Mouse (Mus musculus) CH12.LX (cell line): ENCODE data around the gene Slfn2. TPM values are rescaled to one million over a fixed set of nuclear protein-coding genes. Genes with fewer than 3 reads are reported as not detected.
A peak's percentile ranks its signal among the peaks of the same experiment; 100 is the strongest.

Experiments used
- DNase-seq: peaks from one replicate; pipeline ENCODE4 v3.0.0-alpha.2; 2013; ENCODE audit errors: extremely low read depth
- H3K27ac ChIP-seq: 2 replicates; pipeline ENCODE4 v1.5.1; 2012; ENCODE audit warnings: low read depth, mild to moderate bottlenecking, control low read depth, moderate library complexity; ENCODE audit not compliant: insufficient read depth
- H3K27me3 ChIP-seq: replicated peaks from 2 replicates; pipeline ENCODE3; 2012; ENCODE audit warnings: inconsistent platforms
- H3K36me3 ChIP-seq, 2 experiments: replicated peaks in 1 of 2; 2 replicates each; pipeline versions ENCODE3 to v1.6.1; 2012; ENCODE audit warnings: inconsistent platforms in 1 of 2, low read length in 1 of 2, mild to moderate bottlenecking in 1 of 2, mixed read lengths in 1 of 2, moderate library complexity in 1 of 2; ENCODE audit not compliant: control insufficient read depth in 1 of 2, insufficient read depth in 1 of 2
- H3K4me1 ChIP-seq, 2 experiments: 2 replicates each; pipeline ENCODE4 v1.6.1; 2012; ENCODE audit warnings: inconsistent platforms in 1 of 2, moderate library complexity in 1 of 2; ENCODE audit not compliant: insufficient read depth in 2 of 2, control insufficient read depth in 1 of 2
- H3K4me2 ChIP-seq: 2 replicates; pipeline ENCODE4 v1.6.1; 2012; ENCODE audit warnings: low read depth, mild to moderate bottlenecking, control low read depth; ENCODE audit not compliant: poor library complexity, insufficient read depth, severe bottlenecking
- H3K4me3 ChIP-seq, 3 experiments: fragments of 150-350 bp in 1 of 3; sonication (generic) in 1 of 3; replicated peaks in 1 of 3; 2 replicates each; pipeline versions ENCODE3 to v1.5.1; 2011 to 2012; ENCODE audit warnings: low read depth in 2 of 3, low read length in 2 of 3, mild to moderate bottlenecking in 2 of 3, moderate library complexity in 2 of 3, control low read depth in 1 of 3, improper control_type of control experiment in 1 of 3, inconsistent platforms in 1 of 3, mixed read lengths in 1 of 3; ENCODE audit not compliant: poor library complexity in 1 of 3
- H3K79me2 ChIP-seq: replicated peaks from 2 replicates; pipeline ENCODE4 v1.6.1; 2012; ENCODE audit warnings: mild to moderate bottlenecking, moderate library complexity; ENCODE audit not compliant: control insufficient read depth, poor library complexity, insufficient read depth, severe bottlenecking; ENCODE audit errors: extremely low read depth
- H3K9ac ChIP-seq: 2 replicates; pipeline ENCODE4 v1.6.1; 2012; ENCODE audit warnings: low read depth, mild to moderate bottlenecking, control low read depth, moderate library complexity; ENCODE audit not compliant: insufficient read depth
- H3K9me3 ChIP-seq: replicated peaks from 2 replicates; pipeline ENCODE3; 2012; ENCODE audit warnings: low read length, inconsistent platforms, mixed read lengths
- BHLHE40 ChIP-seq: IDR thresholded peaks from 2 replicates; pipeline ENCODE4 v1.6.1; 2011; ENCODE audit warnings: mild to moderate bottlenecking, low read depth, low read length, improper control_type of control experiment
- CHD1 ChIP-seq: IDR thresholded peaks from 2 replicates; pipeline ENCODE4 v1.6.1; 2012; ENCODE audit warnings: low read depth, low read length, improper control_type of control experiment, inconsistent platforms
- CHD2 ChIP-seq: IDR thresholded peaks from 2 replicates; pipeline ENCODE4 v1.6.1; 2011; ENCODE audit warnings: low read length, improper control_type of control experiment
- CTCF ChIP-seq, 2 experiments: IDR thresholded peaks in 1 of 2; conservative IDR thresholded peaks in 1 of 2; 2 replicates each; pipeline ENCODE4 v1.5.1; 2011 to 2012; ENCODE audit warnings: low read depth in 2 of 2, low read length in 2 of 2, improper control_type of control experiment in 1 of 2, inconsistent platforms in 1 of 2, mild to moderate bottlenecking in 1 of 2, moderate library complexity in 1 of 2
- ELF1 ChIP-seq: IDR thresholded peaks from 2 replicates; pipeline ENCODE4 v1.6.1; 2014; ENCODE audit warnings: low read depth, mild to moderate bottlenecking, inconsistent platforms, low read length, improper control_type of control experiment
- EP300 ChIP-seq: IDR thresholded peaks from 2 replicates; pipeline ENCODE4 v1.6.1; 2011; ENCODE audit warnings: low read length, improper control_type of control experiment
- ETS1 ChIP-seq: conservative IDR thresholded peaks from 2 replicates; pipeline ENCODE4 v1.6.1; 2012; ENCODE audit warnings: low read depth, mild to moderate bottlenecking, inconsistent platforms, low read length, improper control_type of control experiment, moderate library complexity
- GABPA ChIP-seq: IDR thresholded peaks from 2 replicates; pipeline ENCODE4 v1.6.1; 2012; ENCODE audit warnings: low read depth, low read length, improper control_type of control experiment, inconsistent platforms; ENCODE audit not compliant: insufficient replicate concordance
- HCFC1 ChIP-seq: IDR thresholded peaks from 2 replicates; pipeline ENCODE4 v1.6.1; 2012; ENCODE audit warnings: low read depth, mild to moderate bottlenecking, inconsistent platforms, low read length, improper control_type of control experiment
- IRF4 ChIP-seq: IDR thresholded peaks from 2 replicates; pipeline ENCODE4 v1.6.1; 2014; ENCODE audit warnings: low read depth, mild to moderate bottlenecking, inconsistent platforms, low read length, improper control_type of control experiment
- JUND ChIP-seq: conservative IDR thresholded peaks from 2 replicates; pipeline ENCODE4 v1.6.1; 2011; ENCODE audit warnings: low read depth, low read length, improper control_type of control experiment
- KAT2A ChIP-seq: IDR thresholded peaks from 2 replicates; pipeline ENCODE4 v1.6.1; 2012; ENCODE audit warnings: low read length, improper control_type of control experiment, inconsistent platforms; ENCODE audit not compliant: insufficient replicate concordance
- MAFK ChIP-seq: IDR thresholded peaks from 2 replicates; pipeline ENCODE4 v1.6.1; 2011; ENCODE audit warnings: low read length, improper control_type of control experiment; ENCODE audit not compliant: insufficient replicate concordance
- MAX ChIP-seq: IDR thresholded peaks from 2 replicates; pipeline ENCODE4 v1.6.1; 2011; ENCODE audit warnings: low read length, improper control_type of control experiment
- MAZ ChIP-seq: IDR thresholded peaks from 2 replicates; pipeline ENCODE4 v1.6.1; 2012; ENCODE audit warnings: low read depth, mild to moderate bottlenecking, inconsistent platforms, low read length, improper control_type of control experiment, moderate library complexity
- MEF2A ChIP-seq: IDR thresholded peaks from 2 replicates; pipeline ENCODE4 v1.6.1; 2014; ENCODE audit warnings: low read depth, mild to moderate bottlenecking, inconsistent platforms, low read length, improper control_type of control experiment, borderline replicate concordance
- MXI1 ChIP-seq: IDR thresholded peaks from 2 replicates; pipeline ENCODE4 v1.6.1; 2011; ENCODE audit warnings: mild to moderate bottlenecking, low read depth, low read length, improper control_type of control experiment
- MYC ChIP-seq: IDR thresholded peaks from 2 replicates; pipeline ENCODE4 v1.6.1; 2011; ENCODE audit warnings: low read depth, mild to moderate bottlenecking, improper control_type of control experiment, low read length
- NRF1 ChIP-seq: IDR thresholded peaks from 2 replicates; pipeline ENCODE4 v1.6.1; 2014; ENCODE audit warnings: low read depth, mild to moderate bottlenecking, inconsistent platforms, low read length, improper control_type of control experiment, moderate library complexity
- PAX5 ChIP-seq: IDR thresholded peaks from 2 replicates; pipeline ENCODE4 v1.6.1; 2012; ENCODE audit warnings: low read length, inconsistent platforms, mixed read lengths
- POLR2A ChIP-seq: IDR thresholded peaks from 2 replicates; pipeline ENCODE4 v1.6.1; 2011; ENCODE audit warnings: low read depth, mild to moderate bottlenecking, improper control_type of control experiment, low read length
- POLR2AphosphoS2 ChIP-seq: IDR thresholded peaks from 2 replicates; pipeline ENCODE4 v1.6.1; 2011; ENCODE audit warnings: low read depth, low read length, improper control_type of control experiment
- SIN3A ChIP-seq: IDR thresholded peaks from 2 replicates; pipeline ENCODE4 v1.6.1; 2012; ENCODE audit warnings: low read length, improper control_type of control experiment, inconsistent platforms
- SMC3 ChIP-seq: IDR thresholded peaks from 2 replicates; pipeline ENCODE4 v1.6.1; 2011; ENCODE audit warnings: low read depth, low read length, improper control_type of control experiment
- TBP ChIP-seq: conservative IDR thresholded peaks from 2 replicates; pipeline ENCODE4 v1.6.1; 2011; ENCODE audit warnings: low read depth, low read length, improper control_type of control experiment
- UBTF ChIP-seq: IDR thresholded peaks from 2 replicates; pipeline ENCODE4 v1.6.1; 2012; ENCODE audit warnings: low read depth, mild to moderate bottlenecking, inconsistent platforms, low read length, improper control_type of control experiment, moderate library complexity
- USF2 ChIP-seq: conservative IDR thresholded peaks from 2 replicates; pipeline ENCODE4 v1.6.1; 2011; ENCODE audit warnings: low read depth, low read length, improper control_type of control experiment
- ZC3H11A ChIP-seq: IDR thresholded peaks from 2 replicates; pipeline ENCODE4 v1.6.1; 2012; ENCODE audit warnings: low read depth, mild to moderate bottlenecking, inconsistent platforms, low read length, improper control_type of control experiment
- ZMIZ1 ChIP-seq: IDR thresholded peaks from 2 replicates; pipeline ENCODE4 v1.6.1; 2012; ENCODE audit warnings: low read depth, mild to moderate bottlenecking, inconsistent platforms, low read length, improper control_type of control experiment
- dilution Hi-C: fragments of 300-500 bp; cut with MboI; formaldehyde crosslinking; loops from 2 replicates; pipeline ENCODE4 v1.14.3; 2020; ENCODE audit warnings: low sequenced_read_pairs; ENCODE audit not compliant: extremely low pct_unique_long_range_greater_than_20kb, extremely low pct_ligation_motif_present
- in situ Hi-C: fragments of 300-500 bp; cut with MboI; formaldehyde crosslinking; loops from 3 replicates; pipeline ENCODE4 v1.14.3; 2019; ENCODE audit warnings: low sequenced_read_pairs, low pct_ligation_motif_present, low pct_unique_long_range_greater_than_20kb, mixed read lengths
- polyA plus RNA-seq: library from polyadenylated mRNA; unstranded; fragments of >175 nt; gene quantifications from 2 replicates; pipeline ENCODE4 v1.2.1, GENCODE M21; 2012; ENCODE audit warnings: low read depth; ENCODE audit not compliant: insufficient read length
- total RNA-seq, 2 experiments: library from RNA; depleted of rRNA; stranded (reverse); fragments of 300-350 nt in 1 of 2; fragments of >200 nt in 1 of 2; gene quantifications; 2 replicates each; pipeline ENCODE4 v1.2.3; 2012 to 2014

Slfn2 gene
- total and polyA plus RNA-seq, 3 experiments, result 112 to 241 (median 209) TPM

DNA sequence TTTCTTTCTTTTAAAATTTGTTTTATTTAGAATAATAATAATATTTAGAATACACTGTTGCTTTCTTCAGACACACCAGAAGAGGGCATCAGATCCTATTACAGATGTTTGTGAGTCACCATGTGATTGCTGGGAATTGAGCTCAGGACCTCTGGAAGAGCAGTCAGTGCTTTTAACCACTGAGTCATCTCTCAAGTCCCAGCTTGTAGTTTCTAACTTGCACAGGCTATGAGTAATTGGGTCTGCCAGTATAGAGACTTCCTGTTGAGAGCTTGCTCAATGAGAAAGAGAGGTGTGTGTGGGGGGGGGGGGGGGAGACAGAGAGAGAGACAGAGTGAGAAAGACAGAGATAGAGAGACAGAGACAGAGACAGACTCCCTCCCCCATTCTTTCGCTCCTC, 25.8 kb upstream of the Slfn2 start (continued):
- TF ChIP-seq KAT2A, result no peak
- TF ChIP-seq ELF1, result peak; percentile 71
- peak in 1 of 2 experiments; percentile 44; a peak in 2 of 4 replicates for TF ChIP-seq CTCF (conservative IDR thresholded peaks at IDR 0.05 in 1 of 2, IDR thresholded peaks at IDR 0.05 in 1 of 2; ENCODE audit: low read depth in 2 of 2, low read length in 2 of 2)
- 0 out of 2 replicates have a peak, but pooled peaks have one; percentile 27 for TF ChIP-seq CHD2
- peak; percentile 94 for TF ChIP-seq ETS1
- TF ChIP-seq PAX5, result no peak
- TF ChIP-seq UBTF, result no peak

DNA sequence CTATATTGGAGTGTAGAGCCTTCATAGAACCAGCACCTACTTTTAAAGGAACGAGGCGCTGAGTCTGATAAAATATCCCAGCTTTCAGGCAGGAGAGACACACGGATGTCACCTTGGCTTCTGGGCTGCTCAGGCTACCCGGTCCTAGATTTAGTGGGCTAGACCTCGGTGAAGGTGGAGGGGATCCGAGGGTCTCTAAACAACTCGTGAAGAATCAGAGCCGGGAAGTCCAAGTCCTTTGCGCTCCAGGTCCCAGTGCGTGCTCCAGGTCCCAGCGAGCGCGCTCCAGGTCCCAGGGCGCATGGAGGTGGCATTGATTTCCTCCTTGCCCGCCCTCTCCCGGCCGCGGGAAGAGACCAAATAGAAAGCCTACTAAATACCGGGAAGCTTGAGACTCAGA, 25.1 kb upstream of the Slfn2 start:
- in situ Hi-C loops, result loop anchor here (10.0 kb wide), 1 partner anchor 175 kb away; no protein-coding TSS in a partner anchor
- peak; percentile 27 for DNase-seq
- Histone ChIP-seq H3K4me1 (peaks cover 7 to 35% of the 10 kb centered on the region in 2 experiments), H3K27ac (peak overlapping the region; percentile 91), H3K27me3 (no peaks in the 10 kb centered on the region), H3K9me3 (peaks cover 17% of the 10 kb centered on the region), H3K79me2 (no peaks in the 10 kb centered on the region), H3K9ac (peak overlapping the region; percentile 97), H3K36me3 (peaks cover 16 to 28% of the 10 kb centered on the region in 2 experiments), H3K4me3 (peak overlapping the region; percentile 67 to 79 (median 69)), H3K4me2 (peak overlapping the region; percentile 72)
- dilution Hi-C loops, result no loop called here
- no peak for TF ChIP-seq ETS1
- 0 out of 2 replicates have a peak, but pooled peaks have one; percentile 24 for TF ChIP-seq MXI1

DNA sequence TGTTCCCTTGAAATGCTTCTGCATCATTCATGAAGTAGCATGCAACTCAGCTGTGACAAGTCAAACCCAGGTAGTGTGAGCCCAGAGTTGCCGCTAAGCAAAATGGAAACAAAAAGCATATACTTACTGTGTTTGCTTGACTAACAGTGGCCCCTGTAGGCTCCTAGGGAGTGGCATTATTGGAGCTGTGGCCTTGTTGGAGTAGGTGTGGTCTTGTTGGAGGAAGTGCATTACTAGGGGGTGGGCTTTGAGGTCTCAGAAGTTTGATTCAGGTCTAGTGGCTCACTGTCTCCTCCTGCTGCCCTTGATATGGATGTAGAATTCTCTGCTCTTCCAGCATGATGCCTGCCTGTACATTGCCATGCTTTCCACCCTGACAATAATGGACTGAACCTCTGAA, 24.6 kb upstream of the Slfn2 start:
- Histone ChIP-seq H3K4me2 (peak overlapping the region; percentile 72), H3K79me2 (no peaks in the 10 kb centered on the region), H3K9ac (peak overlapping the region; percentile 97), H3K27ac (peak overlapping the region; percentile 91), H3K27me3 (no peaks in the 10 kb centered on the region), H3K4me1 (peaks cover 10 to 40% of the 10 kb centered on the region in 2 experiments), H3K4me3 (peak overlapping the region; percentile 67 to 79 (median 69)), H3K9me3 (peaks cover 16% of the 10 kb centered on the region), H3K36me3 (peaks cover 12 to 26% of the 10 kb centered on the region in 2 experiments)
- in situ Hi-C loops (no loop called here), dilution Hi-C loops (no loop called here)
- peak; percentile 96 for DNase-seq
- TF ChIP-seq MAX, result no peak; the same call in 1 of the 2 replicates
- peak; percentile 52; the same call in 1 of the 2 replicates for TF ChIP-seq EP300
- 0 out of 2 replicates have a peak, but pooled peaks have one; percentile 25 for TF ChIP-seq ZC3H11A
- TF ChIP-seq MXI1, result peak; percentile 83
- TF ChIP-seq TBP, result peak; percentile 94
- TF ChIP-seq ZMIZ1, result no peak
- TF ChIP-seq SIN3A, result peak; percentile 93
- TF ChIP-seq NRF1, result no peak
- peak; percentile 77 for TF ChIP-seq ETS1
- 0 out of 2 replicates have a peak, but pooled peaks have one; percentile 8 for TF ChIP-seq USF2
- TF ChIP-seq UBTF, result no peak
- peak; percentile 80 for TF ChIP-seq SMC3
- peak; percentile 65 for TF ChIP-seq HCFC1
- TF ChIP-seq ELF1, result peak; percentile 83
- TF ChIP-seq MEF2A, result peak; percentile 63; the same call in 1 of the 2 replicates
- TF ChIP-seq POLR2A, result peak; percentile 84
- TF ChIP-seq MAFK, result 0 out of 2 replicates have a peak, but pooled peaks have one; percentile 37
- TF ChIP-seq BHLHE40, result peak; percentile 59; the same call in 1 of the 2 replicates
- no peak for TF ChIP-seq PAX5
- TF ChIP-seq JUND, result peak; percentile 46; the same call in 1 of the 2 replicates
- peak; percentile 86 for TF ChIP-seq MYC
- TF ChIP-seq MAZ, result 0 out of 2 replicates have a peak, but pooled peaks have one; percentile 21
- TF ChIP-seq POLR2AphosphoS2, result peak; percentile 92
- peak; percentile 78; the same call in 1 of the 2 replicates for TF ChIP-seq IRF4
- TF ChIP-seq CHD1, result no peak; the same call in 1 of the 2 replicates
- TF ChIP-seq GABPA, result no peak
